Mouse (Mus musculus) hindbrain, embryonic 13.5 days (tissue): Measurements from ENCODE around the gene Mlxipl. TPM values are rescaled to one million over a fixed set of nuclear protein-coding genes. Genes with fewer than 3 reads are reported as not detected.
A peak's percentile ranks its signal among the peaks of the same experiment; 100 is the strongest.

Experiments used
- ATAC-seq: fragments of 200-750 bp; cut with Nextera tagmentation; 2 replicates; pipeline ENCODE4 v1.8.0; 2017; ENCODE audit warnings: moderate TSS enrichment; ENCODE audit not compliant: low FRiP score
- H3K27ac ChIP-seq: fragments of 300-500 bp; sonication (generic); 2 replicates; pipeline ENCODE4 v1.5.1; 2015; ENCODE audit warnings: inconsistent platforms, mild to moderate bottlenecking, moderate library complexity
- H3K27me3 ChIP-seq: fragments of 300-500 bp; sonication (generic); 2 replicates; pipeline ENCODE4 v1.6.1; 2015; ENCODE audit warnings: mild to moderate bottlenecking, inconsistent platforms
- H3K36me3 ChIP-seq: fragments of 300-500 bp; sonication (generic); 2 replicates; pipeline ENCODE4 v1.6.1; 2015; ENCODE audit warnings: mild to moderate bottlenecking, inconsistent platforms
- H3K4me1 ChIP-seq: fragments of 300-500 bp; sonication (generic); replicated peaks from 2 replicates; pipeline ENCODE4 v1.6.1; 2015; ENCODE audit warnings: inconsistent platforms
- H3K4me2 ChIP-seq: fragments of 300-500 bp; sonication (generic); 2 replicates; pipeline ENCODE4 v1.6.1; 2015; ENCODE audit warnings: inconsistent platforms, mild to moderate bottlenecking, moderate library complexity
- H3K4me3 ChIP-seq: fragments of 300-500 bp; sonication (generic); 2 replicates; pipeline ENCODE4 v1.5.1; 2015; ENCODE audit warnings: mild to moderate bottlenecking, inconsistent platforms
- H3K9ac ChIP-seq: fragments of 300-500 bp; sonication (generic); 2 replicates; pipeline ENCODE4 v1.6.1; 2015; ENCODE audit warnings: mild to moderate bottlenecking, inconsistent platforms
- H3K9me3 ChIP-seq: fragments of 300-500 bp; sonication (generic); 2 replicates; pipeline ENCODE4 v1.6.1; 2016; ENCODE audit warnings: inconsistent platforms
- WGBS: fragments of 180-500 bp; shearing (Covaris S2); methylation state at CpG from one replicate; pipeline ENCODE4 v1.1.7; 2015; 5-methylcytosine and 5-hydroxymethylcytosine counted together
- polyA plus RNA-seq: library from polyadenylated mRNA; unstranded; fragments of >200 nt; fragmentation: Nextera tagmentation; extraction: Ambion mirVana; gene quantifications from 2 replicates; pipeline ENCODE4 v1.2.1, GENCODE M21; 2015

Gene Mlxipl
- polyA plus RNA-seq, 1 experiment from 2014 or later = 0.71 TPM

- H3K9me3 ChIP-seq = no peaks in the 10 kb centered on the region
- peaks cover 66% of the 10 kb centered on the region for H3K36me3 ChIP-seq
- WGBS = 94% methylated on average over 3 of the region's 3 CpGs
- H3K4me1 ChIP-seq = peaks cover 25% of the 10 kb centered on the region
- no peaks in the 10 kb centered on the region for H3K27me3 ChIP-seq
- H3K27ac ChIP-seq = no peak overlapping the region
- no peak overlapping the region for H3K4me2 ChIP-seq
- ATAC-seq = no peak
- H3K4me3 ChIP-seq = no peak overlapping the region
- no peak overlapping the region for H3K9ac ChIP-seq
Observed at GRCm38 (mm10) chr5:135070448-135070847, 19.2 kb upstream of the Mlxipl start.

GRCm38 (mm10) chr5:135072061-135072460, 17.6 kb upstream of the Mlxipl start:
- no peak overlapping the region for H3K4me3 ChIP-seq
- no peak for ATAC-seq
- H3K9ac ChIP-seq = no peak overlapping the region
- H3K9me3 ChIP-seq = no peaks in the 10 kb centered on the region
- peaks cover 59% of the 10 kb centered on the region for H3K36me3 ChIP-seq
- peaks cover 30% of the 10 kb centered on the region for H3K4me1 ChIP-seq
- no peak overlapping the region for H3K27ac ChIP-seq
- H3K27me3 ChIP-seq = no peaks in the 10 kb centered on the region
- H3K4me2 ChIP-seq = no peak overlapping the region
- 97% methylated on average over 2 of the region's 2 CpGs for WGBS

GRCm38 (mm10) chr5:135072720-135073119, 17.0 kb upstream of the Mlxipl start:
- Histone ChIP-seq H3K9ac (no peak overlapping the region), H3K27me3 (no peaks in the 10 kb centered on the region), H3K4me3 (no peak overlapping the region), H3K27ac (no peak overlapping the region), H3K4me2 (no peak overlapping the region), H3K36me3 (peaks cover 53% of the 10 kb centered on the region), H3K4me1 (peaks cover 32% of the 10 kb centered on the region), H3K9me3 (no peaks in the 10 kb centered on the region)
- WGBS = 60% methylated on average over 6 of the region's 6 CpGs
- no peak for ATAC-seq

- H3K36me3 ChIP-seq = peaks cover 44% of the 10 kb centered on the region
- H3K4me2 ChIP-seq = no peak overlapping the region
- H3K27me3 ChIP-seq = no peaks in the 10 kb centered on the region
- 23% methylated on average over 23 of the region's 26 CpGs for WGBS
- H3K4me1 ChIP-seq = peaks cover 34% of the 10 kb centered on the region
- no peak for ATAC-seq
- no peak overlapping the region for H3K27ac ChIP-seq
- no peaks in the 10 kb centered on the region for H3K9me3 ChIP-seq
- peak overlapping the region; percentile 43 for H3K9ac ChIP-seq
- H3K4me3 ChIP-seq = no peak overlapping the region
Observed at GRCm38 (mm10) chr5:135073349-135074150, 16.1 kb upstream of the Mlxipl start.

GRCm38 (mm10) chr5:135075655-135076054, 14.0 kb upstream of the Mlxipl start:
- ATAC-seq = no peak
- no peaks in the 10 kb centered on the region for H3K9me3 ChIP-seq
- peaks cover 44% of the 10 kb centered on the region for H3K36me3 ChIP-seq
- WGBS = 68% methylated on average over 4 of the region's 4 CpGs
- H3K27ac ChIP-seq = no peak overlapping the region
- peaks cover 10% of the 10 kb centered on the region; the same call in 1 of the 2 replicates for H3K27me3 ChIP-seq
- no peak overlapping the region for H3K9ac ChIP-seq
- no peak overlapping the region for H3K4me3 ChIP-seq
- H3K4me2 ChIP-seq = no peak overlapping the region
- peaks cover 35% of the 10 kb centered on the region for H3K4me1 ChIP-seq

- peaks cover 44% of the 10 kb centered on the region for H3K36me3 ChIP-seq
- H3K9ac ChIP-seq = peak overlapping the region; percentile 100
- no peaks in the 10 kb centered on the region for H3K9me3 ChIP-seq
- WGBS = 89% methylated on average over 14 of the region's 14 CpGs
- peak overlapping the region; percentile 73 for H3K4me2 ChIP-seq
- peaks cover 10% of the 10 kb centered on the region; the same call in 1 of the 2 replicates for H3K27me3 ChIP-seq
- H3K4me3 ChIP-seq = peak overlapping the region; percentile 99
- peak overlapping the region; percentile 23; the same call in 1 of the 2 replicates for H3K27ac ChIP-seq
- no peak for ATAC-seq
- H3K4me1 ChIP-seq = peaks cover 35% of the 10 kb centered on the region
Observed at GRCm38 (mm10) chr5:135076368-135076767, 13.3 kb upstream of the Mlxipl start.

- WGBS = 12% methylated on average over 14 of the region's 14 CpGs
- H3K9me3 ChIP-seq = no peaks in the 10 kb centered on the region
- H3K9ac ChIP-seq = peak overlapping the region; percentile 100
- peak overlapping the region; percentile 73 for H3K4me2 ChIP-seq
- peaks cover 39% of the 10 kb centered on the region for H3K36me3 ChIP-seq
- peaks cover 10% of the 10 kb centered on the region; the same call in 1 of the 2 replicates for H3K27me3 ChIP-seq
- H3K4me1 ChIP-seq = peaks cover 35% of the 10 kb centered on the region
- peak; percentile 54 for ATAC-seq
- peak overlapping the region; percentile 99 for H3K4me3 ChIP-seq
- peak overlapping the region; percentile 94 for H3K27ac ChIP-seq
Observed at GRCm38 (mm10) chr5:135076931-135077505, 12.7 kb upstream of the Mlxipl start.

GRCm38 (mm10) chr5:135077564-135078481, 11.9 kb upstream of the Mlxipl start, which contains the start of gene Vps37d:
Gene Vps37d, minus strand, starts transcription at chr5:135078266.
- peaks cover 13% of the 10 kb centered on the region for H3K27me3 ChIP-seq
- H3K9ac ChIP-seq = peak within 1 kb of the TSS; percentile 100
- H3K27ac ChIP-seq = peak within 1 kb of the TSS; percentile 94
- peak within 1 kb of the TSS; percentile 73 for H3K4me2 ChIP-seq
- peaks cover 31% of the 10 kb centered on the region for H3K36me3 ChIP-seq
- peak; percentile 80 for ATAC-seq
- peaks cover 34% of the 10 kb centered on the region for H3K4me1 ChIP-seq
- H3K9me3 ChIP-seq = no peaks in the 10 kb centered on the region
- peak within 1 kb of the TSS; percentile 99 for H3K4me3 ChIP-seq
- WGBS = under 1% methylated on average over 66 of the region's 83 CpGs

- Histone ChIP-seq H3K4me1 (peaks cover 28% of the 10 kb centered on the region), H3K4me2 (peak overlapping the region; percentile 73), H3K9ac (peak overlapping the region; percentile 100), H3K36me3 (peaks cover 25% of the 10 kb centered on the region), H3K9me3 (no peaks in the 10 kb centered on the region), H3K27ac (peak overlapping the region; percentile 94), H3K4me3 (peak overlapping the region; percentile 99), H3K27me3 (peaks cover 13% of the 10 kb centered on the region)
- ATAC-seq = peak; percentile 52
- 2% methylated on average over 11 of the region's 11 CpGs for WGBS
Observed at GRCm38 (mm10) chr5:135078482-135078810, 11.2 kb upstream of the Mlxipl start.

GRCm38 (mm10) chr5:135079578-135079977, 10.1 kb upstream of the Mlxipl start:
- no peak overlapping the region for H3K9ac ChIP-seq
- no peak for ATAC-seq
- 95% methylated on average over 2 of the region's 2 CpGs for WGBS
- no peaks in the 10 kb centered on the region for H3K9me3 ChIP-seq
- peaks cover 14% of the 10 kb centered on the region for H3K36me3 ChIP-seq
- peaks cover 23% of the 10 kb centered on the region for H3K27me3 ChIP-seq
- H3K27ac ChIP-seq = no peak overlapping the region
- no peak overlapping the region for H3K4me3 ChIP-seq
- peaks cover 18% of the 10 kb centered on the region for H3K4me1 ChIP-seq
- no peak overlapping the region for H3K4me2 ChIP-seq

GRCm38 (mm10) chr5:135080539-135080938, 9.2 kb upstream of the Mlxipl start:
- Histone ChIP-seq H3K4me3 (no peak overlapping the region), H3K4me1 (peaks cover 18% of the 10 kb centered on the region), H3K9me3 (no peaks in the 10 kb centered on the region), H3K36me3 (peaks cover 4% of the 10 kb centered on the region), H3K4me2 (no peak overlapping the region), H3K27me3 (peaks cover 29% of the 10 kb centered on the region), H3K27ac (no peak overlapping the region), H3K9ac (no peak overlapping the region)
- ATAC-seq = no peak
- WGBS = 85% methylated on average over 5 of the region's 5 CpGs

- WGBS = 70% methylated on average over 4 of the region's 4 CpGs
- no peak overlapping the region for H3K4me2 ChIP-seq
- peaks cover 4% of the 10 kb centered on the region for H3K4me1 ChIP-seq
- no peak for ATAC-seq
- no peak overlapping the region for H3K27ac ChIP-seq
- no peak overlapping the region for H3K9ac ChIP-seq
- no peaks in the 10 kb centered on the region for H3K9me3 ChIP-seq
- H3K36me3 ChIP-seq = no peaks in the 10 kb centered on the region
- H3K4me3 ChIP-seq = no peak overlapping the region
- peaks cover 69% of the 10 kb centered on the region for H3K27me3 ChIP-seq
Observed at GRCm38 (mm10) chr5:135086871-135087270, 2.8 kb upstream of the Mlxipl start.
